Mouse (Mus musculus): Measurements from ENCODE around the gene Dgka. TPM values are rescaled to one million over a fixed set of nuclear protein-coding genes. Genes with fewer than 3 reads are reported as not detected.
A peak's percentile ranks its signal among the peaks of the same experiment; 100 is the strongest.

The Dgka gene
- polyA plus RNA-seq, 1 experiment from 2014 or later: 3.8 TPM

- H3K27ac ChIP-seq (ENCODE audit: low read depth, low read length): no peak overlapping the region
- no peaks in the 10 kb centered on the region for H3K9me3 ChIP-seq (replicated peaks; ENCODE audit: control insufficient read depth, low read length)
- DNase-seq (ENCODE audit: low spot score): peak; percentile 14
- H3K36me3 ChIP-seq (ENCODE audit: control insufficient read depth, insufficient read depth, low read length): no peaks in the 10 kb centered on the region
- H3K4me3 ChIP-seq (ENCODE audit: low read depth, low read length): no peak overlapping the region
- H3K4me2 ChIP-seq (ENCODE audit: low read length): no peak overlapping the region
- ATAC-seq: no peak
- WGBS: 24% methylated on average over 5 of the region's 5 CpGs
- no peaks in the 10 kb centered on the region for H3K4me1 ChIP-seq (ENCODE audit: control insufficient read depth, insufficient read depth, low read length)
- no peak overlapping the region for H3K9ac ChIP-seq (ENCODE audit: low read length)
- H3K27me3 ChIP-seq (replicated peaks; ENCODE audit: control insufficient read depth, insufficient read depth, low read length): no peaks in the 10 kb centered on the region
These were observed 29.0 kb upstream of the Dgka start for GRCm38 (mm10) chr10:128773685-128774084.

- H3K4me1 ChIP-seq (ENCODE audit: control insufficient read depth, insufficient read depth, low read length): no peaks in the 10 kb centered on the region
- peak; percentile 9 for DNase-seq (ENCODE audit: low spot score)
These were observed 28.2 kb upstream of the Dgka start for GRCm38 (mm10) chr10:128772895-128773294.

GRCm38 (mm10) chr10:128748252-128748864 lies 3.7 kb upstream of the Dgka start:
- ATAC-seq (peak; percentile 96), DNase-seq (ENCODE audit: low spot score) (peak; percentile 97)
- Histone ChIP-seq H3K9ac (ENCODE audit: low read length) (peak overlapping the region; percentile 84), H3K36me3 (ENCODE audit: control insufficient read depth, insufficient read depth, low read length) (0 out of 2 replicates have a peak, but pooled peaks cover 10% of the 10 kb centered on the region), H3K9me3 (replicated peaks; ENCODE audit: control insufficient read depth, low read length) (no peaks in the 10 kb centered on the region), H3K27ac (ENCODE audit: low read depth, low read length) (peak overlapping the region; percentile 85), H3K4me3 (ENCODE audit: low read depth, low read length) (peak overlapping the region; percentile 66), H3K4me1 (ENCODE audit: control insufficient read depth, insufficient read depth, low read length) (peaks cover 20% of the 10 kb centered on the region), H3K4me2 (ENCODE audit: low read length) (peak overlapping the region; percentile 85), H3K27me3 (replicated peaks; ENCODE audit: control insufficient read depth, insufficient read depth, low read length) (peaks cover 16% of the 10 kb centered on the region)
- WGBS: 0% methylated on average over 37 of the region's 37 CpGs

More at GRCm38 (mm10) chr10:128772895-128773294, 28.2 kb upstream of the Dgka start:
- Histone ChIP-seq H3K27ac (ENCODE audit: low read depth, low read length) (no peak overlapping the region), H3K36me3 (ENCODE audit: control insufficient read depth, insufficient read depth, low read length) (no peaks in the 10 kb centered on the region), H3K9me3 (replicated peaks; ENCODE audit: control insufficient read depth, low read length) (no peaks in the 10 kb centered on the region), H3K4me2 (ENCODE audit: low read length) (no peak overlapping the region), H3K4me3 (ENCODE audit: low read depth, low read length) (no peak overlapping the region), H3K27me3 (replicated peaks; ENCODE audit: control insufficient read depth, insufficient read depth, low read length) (no peaks in the 10 kb centered on the region), H3K9ac (ENCODE audit: low read length) (no peak overlapping the region)
- ATAC-seq: no peak; the same call in 1 of the 2 replicates
- 87% methylated on average over 2 of the region's 2 CpGs for WGBS

GRCm38 (mm10) chr10:128747646-128748251 lies 3.1 kb upstream of the Dgka start, which contains the start of gene Pym1:
Gene Pym1, plus strand, starts transcription at chr10:128747889.
- H3K36me3 ChIP-seq (ENCODE audit: control insufficient read depth, insufficient read depth, low read length): 0 out of 2 replicates have a peak, but pooled peaks cover 7% of the 10 kb centered on the region
- peak within 1 kb of the TSS; percentile 85 for H3K27ac ChIP-seq (ENCODE audit: low read depth, low read length)
- peak; percentile 39 for DNase-seq (ENCODE audit: low spot score)
- H3K4me1 ChIP-seq (ENCODE audit: control insufficient read depth, insufficient read depth, low read length): peaks cover 20% of the 10 kb centered on the region
- peak within 1 kb of the TSS; percentile 85 for H3K4me2 ChIP-seq (ENCODE audit: low read length)
- peak within 1 kb of the TSS; percentile 84 for H3K9ac ChIP-seq (ENCODE audit: low read length)
- H3K9me3 ChIP-seq (replicated peaks; ENCODE audit: control insufficient read depth, low read length): no peaks in the 10 kb centered on the region
- WGBS: under 1% methylated on average over 36 of the region's 36 CpGs
- H3K4me3 ChIP-seq (ENCODE audit: low read depth, low read length): peak within 1 kb of the TSS; percentile 66
- peaks cover 17% of the 10 kb centered on the region for H3K27me3 ChIP-seq (replicated peaks; ENCODE audit: control insufficient read depth, insufficient read depth, low read length)
- ATAC-seq: peak; percentile 61

GRCm38 (mm10) chr10:128746972-128747645 lies 2.5 kb upstream of the Dgka start:
- Histone ChIP-seq H3K36me3 (ENCODE audit: control insufficient read depth, insufficient read depth, low read length) (0 out of 2 replicates have a peak, but pooled peaks cover 1% of the 10 kb centered on the region), H3K4me1 (ENCODE audit: control insufficient read depth, insufficient read depth, low read length) (peaks cover 20% of the 10 kb centered on the region), H3K4me2 (ENCODE audit: low read length) (peak overlapping the region; percentile 85), H3K9ac (ENCODE audit: low read length) (peak overlapping the region; percentile 84), H3K27ac (ENCODE audit: low read depth, low read length) (peak overlapping the region; percentile 85), H3K27me3 (replicated peaks; ENCODE audit: control insufficient read depth, insufficient read depth, low read length) (peaks cover 22% of the 10 kb centered on the region), H3K9me3 (replicated peaks; ENCODE audit: control insufficient read depth, low read length) (no peaks in the 10 kb centered on the region), H3K4me3 (ENCODE audit: low read depth, low read length) (peak overlapping the region; percentile 66)
- DNase-seq (ENCODE audit: low spot score): no peak
- 46% methylated on average over 8 of the region's 9 CpGs for WGBS
- ATAC-seq: no peak

GRCm38 (mm10) chr10:128745946-128746613 lies 1.4 kb upstream of the Dgka start:
- H3K9ac ChIP-seq (ENCODE audit: low read length): no peak overlapping the region
- no peaks in the 10 kb centered on the region for H3K9me3 ChIP-seq (replicated peaks; ENCODE audit: control insufficient read depth, low read length)
- WGBS: 93% methylated on average over 10 of the region's 10 CpGs
- ATAC-seq: no peak
- H3K36me3 ChIP-seq (ENCODE audit: control insufficient read depth, insufficient read depth, low read length): no peaks in the 10 kb centered on the region
- peaks cover 29% of the 10 kb centered on the region for H3K27me3 ChIP-seq (replicated peaks; ENCODE audit: control insufficient read depth, insufficient read depth, low read length)
- no peak overlapping the region for H3K4me3 ChIP-seq (ENCODE audit: low read depth, low read length)
- no peak for DNase-seq (ENCODE audit: low spot score)
- no peak overlapping the region for H3K4me2 ChIP-seq (ENCODE audit: low read length)
- H3K4me1 ChIP-seq (ENCODE audit: control insufficient read depth, insufficient read depth, low read length): peaks cover 20% of the 10 kb centered on the region
- H3K27ac ChIP-seq (ENCODE audit: low read depth, low read length): no peak overlapping the region

- Histone ChIP-seq H3K36me3 (ENCODE audit: control insufficient read depth, insufficient read depth, low read length) (no peaks in the 10 kb centered on the region), H3K9ac (ENCODE audit: low read length) (peak overlapping the region; percentile 70), H3K4me1 (ENCODE audit: control insufficient read depth, insufficient read depth, low read length) (peaks cover 13% of the 10 kb centered on the region), H3K9me3 (replicated peaks; ENCODE audit: control insufficient read depth, low read length) (no peaks in the 10 kb centered on the region), H3K4me2 (ENCODE audit: low read length) (peak overlapping the region; percentile 93), H3K4me3 (ENCODE audit: low read depth, low read length) (peak overlapping the region; percentile 52), H3K27me3 (replicated peaks; ENCODE audit: control insufficient read depth, insufficient read depth, low read length) (peaks cover 29% of the 10 kb centered on the region), H3K27ac (ENCODE audit: low read depth, low read length) (no peak overlapping the region)
- no peak for ATAC-seq
- 20% methylated on average over 8 of the region's 8 CpGs for WGBS
- DNase-seq (ENCODE audit: low spot score): no peak
These were observed 444 bp downstream of the Dgka start for GRCm38 (mm10) chr10:128744211-128744610.

GRCm38 (mm10) chr10:128743791-128744191 lies 864 bp downstream of the Dgka start:
- ATAC-seq: no peak
- peak overlapping the region; percentile 52 for H3K4me3 ChIP-seq (ENCODE audit: low read depth, low read length)
- H3K9me3 ChIP-seq (replicated peaks; ENCODE audit: control insufficient read depth, low read length): no peaks in the 10 kb centered on the region
- H3K9ac ChIP-seq (ENCODE audit: low read length): peak overlapping the region; percentile 70
- H3K4me1 ChIP-seq (ENCODE audit: control insufficient read depth, insufficient read depth, low read length): peaks cover 9% of the 10 kb centered on the region; the same call in 1 of the 2 replicates
- peak; percentile 47 for DNase-seq (ENCODE audit: low spot score)
- H3K4me2 ChIP-seq (ENCODE audit: low read length): peak overlapping the region; percentile 93
- no peaks in the 10 kb centered on the region for H3K36me3 ChIP-seq (ENCODE audit: control insufficient read depth, insufficient read depth, low read length)
- peaks cover 29% of the 10 kb centered on the region for H3K27me3 ChIP-seq (replicated peaks; ENCODE audit: control insufficient read depth, insufficient read depth, low read length)
- no peak overlapping the region for H3K27ac ChIP-seq (ENCODE audit: low read depth, low read length)
- WGBS: 2% methylated on average over 29 of the region's 37 CpGs
